Mouse (Mus musculus): ENCODE measurements at regions not wholly inside any gene's neighbourhood (a gene's known extent, or its start where the extent isn't known, plus 50 kb on each side); places are given as distances from the start of the nearest gene placed in this dataset.

DNA sequence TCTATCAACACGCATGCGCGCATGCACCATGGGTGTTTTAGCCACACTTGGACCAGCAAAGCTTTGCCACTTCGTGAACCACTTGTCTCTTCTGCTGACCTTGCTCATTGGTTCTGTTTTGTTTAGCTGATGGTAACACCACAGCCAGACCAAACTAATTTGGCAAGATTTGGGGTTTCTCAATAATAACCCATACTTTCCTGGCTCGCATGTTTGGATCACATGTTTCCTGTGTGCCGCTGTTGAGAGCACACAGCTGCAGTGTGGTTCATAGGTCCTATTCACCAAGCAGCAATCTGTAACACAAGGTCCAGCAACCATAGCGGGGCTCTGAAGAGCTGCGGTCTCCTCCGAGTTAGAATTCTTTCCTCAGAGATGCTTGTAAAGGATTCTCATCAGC is 126.4 kb upstream of the Gas1 start:
- no peak for DNase-seq

GRCm38 (mm10) chr13:60305028-60305810 is 128.1 kb upstream of the Gas1 start:
- DNase-seq, result no peak

GRCm38 (mm10) chr13:60308062-60308801 is 131.1 kb upstream of the Gas1 start:
- DNase-seq, result no peak

GRCm38 (mm10) chr13:60309482-60309881 is 132.3 kb upstream of the Gas1 start:
- no peak for DNase-seq

DNA sequence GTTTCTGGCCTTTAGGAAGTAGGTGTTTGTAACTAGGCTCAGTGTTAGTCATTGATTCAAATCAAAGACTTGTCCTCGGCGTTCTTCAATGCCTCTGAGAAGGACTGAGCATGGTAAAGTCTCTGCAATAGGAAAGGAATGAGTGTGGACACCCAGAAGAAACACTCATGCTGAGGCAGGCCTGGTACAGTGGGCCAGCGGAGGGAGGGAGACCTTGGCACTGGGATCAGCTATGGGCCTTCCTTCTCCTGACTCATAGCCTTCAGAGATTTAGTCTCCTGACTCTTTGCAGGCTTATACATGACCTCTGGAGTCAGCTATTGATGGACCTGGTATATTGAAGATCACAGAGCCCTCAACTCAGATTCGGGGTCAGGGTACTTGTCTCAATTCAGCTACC is 132.8 kb upstream of the Gas1 start:
- DNase-seq, result no peak

GRCm38 (mm10) chr13:60312397-60313085 is 135.4 kb upstream of the Gas1 start:
- no peak for DNase-seq

GRCm38 (mm10) chr13:60318436-60319020 is 141.4 kb upstream of the Gas1 start:
- no peak for DNase-seq

DNA sequence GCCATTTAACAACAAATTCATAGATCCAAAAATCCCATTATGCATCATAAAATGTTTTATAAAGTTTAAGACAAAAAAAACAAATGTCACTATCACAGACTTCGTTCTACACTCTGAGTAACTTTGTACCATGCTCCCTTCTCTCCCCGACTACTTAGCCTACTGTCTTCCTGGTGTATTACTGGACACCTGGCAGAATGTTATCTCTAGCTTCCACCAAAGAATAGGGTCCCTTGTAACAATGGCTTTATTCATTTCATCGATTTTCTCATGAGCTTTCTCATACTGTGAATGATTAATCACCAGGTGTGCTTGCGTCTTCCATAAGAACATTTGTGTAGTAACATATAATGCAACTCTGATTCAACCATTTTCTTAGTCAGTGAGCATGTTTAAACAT is 142.1 kb upstream of the Gas1 start:
- DNase-seq, result no peak

- no peak for DNase-seq
Observed at GRCm38 (mm10) chr13:60319861-60320602, 142.9 kb upstream of the Gas1 start.

- no peak for DNase-seq
Observed at GRCm38 (mm10) chr13:60322579-60322978, 145.4 kb upstream of the Gas1 start.

- no peak for DNase-seq
Observed at GRCm38 (mm10) chr13:60330475-60331258, 153.5 kb upstream of the Gas1 start.

- no peak for DNase-seq
Observed at GRCm38 (mm10) chr13:60336196-60336595, 159.0 kb upstream of the Gas1 start.

DNA sequence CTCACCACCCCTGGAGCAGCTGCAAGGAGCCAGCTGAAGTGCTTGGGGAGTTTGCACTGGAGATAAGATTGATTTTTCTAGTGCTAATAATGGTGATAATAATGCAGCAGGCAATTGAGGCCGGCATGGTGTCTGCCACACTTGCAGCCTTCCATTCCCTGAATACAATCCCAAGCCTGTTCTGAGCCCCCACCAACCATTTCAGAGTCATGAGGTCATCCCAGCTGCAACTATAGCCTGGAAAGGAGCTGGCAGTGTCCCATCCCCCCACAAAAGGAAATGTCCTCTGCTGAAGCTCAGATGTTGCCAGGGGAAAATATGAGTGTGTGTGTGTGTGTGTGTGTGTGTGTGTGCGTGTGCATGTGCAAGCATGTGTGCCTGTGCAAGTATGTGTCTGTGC is 160.2 kb upstream of the Gas1 start:
- DNase-seq, result no peak

- DNase-seq, result no peak
Observed at GRCm38 (mm10) chr13:60338107-60338506, 160.9 kb upstream of the Gas1 start.

GRCm38 (mm10) chr13:60340068-60340467 is 162.9 kb upstream of the Gas1 start:
- no peak for DNase-seq

GRCm38 (mm10) chr13:60347881-60348280 is 170.7 kb upstream of the Gas1 start:
- DNase-seq, result no peak

DNA sequence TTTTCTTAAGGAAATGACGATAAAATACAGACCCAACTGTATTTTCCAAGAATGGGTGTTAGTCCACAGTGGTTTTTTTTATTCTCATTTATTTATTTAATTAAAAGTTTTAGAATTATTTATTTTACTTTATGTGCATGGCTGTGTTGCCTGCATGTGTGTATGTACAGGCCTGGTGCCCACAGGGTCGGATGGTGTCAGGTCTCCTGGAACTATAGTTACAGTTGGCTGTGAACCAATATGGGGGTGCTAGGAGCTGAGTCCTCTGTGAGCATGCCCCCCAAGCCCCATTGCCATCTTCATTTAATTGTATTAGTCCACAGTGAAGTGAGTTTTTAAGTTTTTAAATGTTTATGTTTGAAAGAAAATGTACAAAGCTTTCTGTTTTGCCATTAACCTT is 171.3 kb upstream of the Gas1 start:
- DNase-seq, result no peak

GRCm38 (mm10) chr13:60355707-60356490 is 178.7 kb upstream of the Gas1 start:
- no peak for DNase-seq

DNA sequence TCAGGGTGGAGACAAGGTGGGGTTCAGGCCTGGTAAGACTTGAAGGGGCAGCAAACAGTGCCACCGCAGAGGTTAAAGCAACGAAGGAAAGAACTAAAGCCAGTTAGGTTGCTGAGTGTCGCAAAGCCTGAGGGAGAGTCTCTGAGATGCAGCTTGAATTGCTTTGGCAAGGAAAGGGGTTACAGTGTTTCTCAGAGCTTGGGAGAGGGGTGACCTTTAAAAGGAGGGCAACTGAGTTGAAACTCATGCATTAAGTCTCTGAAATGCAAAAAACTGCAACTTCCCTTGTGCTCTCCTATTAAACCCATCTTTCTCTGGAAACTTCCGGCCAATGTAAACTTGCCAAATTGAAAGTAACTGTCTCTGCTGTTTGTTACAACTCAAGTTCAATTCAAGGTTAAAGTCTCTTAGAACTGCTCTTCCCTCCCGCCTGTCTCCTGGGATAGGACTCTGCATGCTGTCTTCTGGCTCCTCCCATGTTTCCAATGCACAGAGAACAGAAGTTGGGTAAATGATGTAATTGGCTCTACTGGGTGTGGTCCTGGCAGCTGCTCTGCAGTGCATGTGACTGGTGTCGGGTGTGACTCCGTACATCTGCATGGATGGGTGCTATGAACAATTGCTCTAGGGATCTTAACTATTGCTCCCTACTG is 181.4 kb upstream of the Gas1 start:
- no peak for DNase-seq

All from cerebellum, adult 9-10 months (tissue).